Mouse (Mus musculus) E14TG2a.4 (cell line): ENCODE results near the gene Nprl2.

ENCODE experiments used
- CTCF ChIP-seq: conservative IDR thresholded peaks from 2 replicates; pipeline ENCODE4 v1.5.1; 2014; ENCODE audit warnings: low read length
- NANOG ChIP-seq: IDR thresholded peaks from 2 replicates; pipeline ENCODE4 v1.6.1; 2014; ENCODE audit warnings: borderline replicate concordance, low read length, mixed read lengths

- TF ChIP-seq CTCF (no peak), NANOG (no peak)
Observed at GRCm38 (mm10) chr9:107549297-107550074, 7.5 kb downstream of the Nprl2 start.
